Mouse (Mus musculus) megakaryocyte progenitor cell, adult 5-6 weeks (primary cell): Measurements from ENCODE around the gene Amn1. TPM values are rescaled to one million over a fixed set of nuclear protein-coding genes. Genes with fewer than 3 reads are reported as not detected.

ENCODE experiments used
- ATAC-seq: replicated peaks from 2 replicates; pipeline ENCODE4 v1.8.0; 2016; ENCODE audit warnings: mild to moderate bottlenecking, moderate TSS enrichment, inconsistent platforms; ENCODE audit not compliant: poor library complexity
- total RNA-seq, 2 experiments: library from RNA; stranded (forward) in 1 of 2; stranded (reverse) in 1 of 2; fragments of 157-497, 149-512 nt in 1 of 2; fragments of 200-1000 nt in 1 of 2; gene quantifications; 2 replicates each; pipeline versions ENCODE4 v1.2.3 to v1.2.4; 2015 to 2017

The Amn1 gene
- total RNA-seq, 2 experiments from 2014 or later, result 9.5 to 11.9 TPM

DNA sequence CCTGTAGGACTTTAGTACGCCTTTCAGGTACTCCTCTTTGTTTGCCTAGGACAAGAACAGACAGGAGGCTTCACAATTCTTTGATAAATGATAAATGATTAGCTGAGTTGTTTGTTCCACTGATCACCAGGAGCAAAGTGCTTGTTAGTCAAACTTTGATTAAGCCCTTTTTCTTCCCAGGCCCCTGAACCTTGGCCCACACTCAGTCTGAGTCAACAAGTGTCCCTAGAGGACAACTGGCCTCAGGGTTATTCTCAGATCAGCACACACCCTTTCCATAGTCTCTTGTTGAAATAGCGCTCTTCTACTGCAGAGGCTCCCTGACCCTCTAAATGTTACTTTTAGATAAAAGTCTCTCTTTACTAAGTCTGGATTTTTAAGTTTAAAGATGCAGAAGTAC is 69.6 kb downstream of the Amn1 start:
- no peak for ATAC-seq

DNA sequence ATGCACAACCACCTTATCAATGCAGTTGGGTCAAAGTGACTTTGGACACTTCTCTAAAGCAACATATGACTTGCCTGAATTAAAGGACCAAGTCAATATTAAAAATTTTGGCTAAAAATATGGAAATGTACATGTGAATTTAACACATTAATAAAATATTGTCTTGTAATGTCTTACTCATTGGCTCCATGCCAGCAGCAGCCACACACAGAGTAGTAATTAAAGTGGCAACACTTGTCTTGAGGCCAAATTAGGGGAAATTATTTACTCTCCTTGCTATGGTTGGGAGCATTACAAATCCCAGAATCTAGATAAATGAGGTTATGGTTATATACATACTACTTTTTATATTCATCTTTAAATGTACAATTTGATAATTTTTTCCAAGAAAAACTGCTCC is 71.5 kb downstream of the Amn1 start:
- no peak for ATAC-seq

DNA sequence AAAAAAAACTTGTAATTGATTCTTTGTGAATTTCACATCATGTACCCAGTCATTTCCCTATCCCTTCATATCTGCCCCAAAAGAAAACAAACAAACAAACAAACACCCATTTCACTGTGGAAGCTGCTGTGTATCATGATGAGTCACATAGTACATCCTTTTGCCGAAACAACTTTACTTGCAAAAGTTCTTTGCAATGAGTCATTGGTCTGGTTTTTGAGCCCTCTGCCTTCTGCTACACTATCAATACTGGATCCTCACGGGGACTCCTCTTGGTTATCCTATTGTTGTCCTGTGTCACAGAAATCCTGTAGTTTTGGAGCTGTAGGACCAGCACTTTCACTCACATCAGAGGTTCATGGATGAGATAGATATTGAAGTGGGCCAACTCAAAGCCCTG is 79.6 kb downstream of the Amn1 start:
- no peak for ATAC-seq

DNA sequence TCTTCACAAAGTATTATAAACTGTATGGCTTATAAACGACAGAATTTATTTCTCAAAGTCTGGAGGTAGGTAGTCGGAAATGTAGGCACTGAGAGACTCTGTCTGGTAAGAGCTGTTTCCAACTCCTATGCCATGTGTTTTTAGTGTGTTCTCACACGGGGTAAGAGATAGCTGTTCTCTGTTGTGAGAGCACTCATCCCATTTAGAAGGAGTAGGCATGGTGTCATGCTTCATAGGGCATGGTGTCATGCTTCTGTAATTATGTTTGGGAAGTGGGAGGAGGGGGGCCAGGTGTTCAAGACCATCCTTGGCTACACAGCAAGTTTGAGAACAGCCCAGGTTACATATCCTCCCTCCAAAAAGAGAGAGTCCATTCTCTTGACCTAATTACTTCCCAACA is 80.9 kb downstream of the Amn1 start:
- ATAC-seq, result no peak

Other genes with a start within 250 kb of the Amn1 start
- 43.3 and 43.6 TPM in 2 replicates for gene Sinhcaf, start 242.2 kb downstream of the Amn1 start, total RNA-seq (2015)
- gene Sinhcaf, start 242.2 kb downstream of the Amn1 start, total RNA-seq (2017), result 97.8 and 122 TPM in 2 replicates
- 2.6 and 3.1 TPM in 2 replicates for gene Dennd5b, start 87.0 kb downstream of the Amn1 start, total RNA-seq (2015)
- gene Dennd5b, start 87.0 kb downstream of the Amn1 start, total RNA-seq (2017), result 2.3 and 4.3 TPM in 2 replicates
- not detected in 2 replicates for gene Gm10203, start 58.5 kb downstream of the Amn1 start, total RNA-seq (2015)
- not detected in 2 replicates for gene Gm10203, start 58.5 kb downstream of the Amn1 start, total RNA-seq (2017)
- gene Etfbkmt, start 48.9 kb downstream of the Amn1 start, total RNA-seq (2015), result 8.2 and 21.1 TPM in 2 replicates
- gene Etfbkmt, start 48.9 kb downstream of the Amn1 start, total RNA-seq (2017), result 6.9 and 10.8 TPM in 2 replicates
- gene Resf1, start 120.7 kb upstream of the Amn1 start, total RNA-seq (2015), result 53.1 and 54.3 TPM in 2 replicates
- 25.4 and 48.0 TPM in 2 replicates for gene Resf1, start 120.7 kb upstream of the Amn1 start, total RNA-seq (2017)
- gene Bicd1, start 220.2 kb upstream of the Amn1 start, total RNA-seq (2015), result 3.5 and 6.8 TPM in 2 replicates
- 8.1 and 9.7 TPM in 2 replicates for gene Bicd1, start 220.2 kb upstream of the Amn1 start, total RNA-seq (2017)